Mouse (Mus musculus) inflammation-experienced regulatory T-cells, adult 6 months (primary cell): ENCODE measurements around the gene Gprin1. TPM values are rescaled to one million over a fixed set of nuclear protein-coding genes. Genes with fewer than 3 reads are reported as not detected.

Source experiments
- ATAC-seq: one replicate; pipeline ENCODE4 v1.8.0; 2017
- polyA plus RNA-seq, 3 experiments: library from polyadenylated mRNA; unstranded; fragments of 100-300 nt; shearing (Covaris generic); gene quantifications; one replicate each; pipeline ENCODE4 v1.2.1; 2017

Gene Gprin1
- polyA plus RNA-seq, 3 experiments from 2014 or later: not detected

GRCm38 (mm10) chr13:54759496-54759895, 9.8 kb upstream of the Gprin1 start:
- no peak for ATAC-seq

GRCm38 (mm10) chr13:54758756-54759470, 9.2 kb upstream of the Gprin1 start:
- ATAC-seq: no peak

DNA sequence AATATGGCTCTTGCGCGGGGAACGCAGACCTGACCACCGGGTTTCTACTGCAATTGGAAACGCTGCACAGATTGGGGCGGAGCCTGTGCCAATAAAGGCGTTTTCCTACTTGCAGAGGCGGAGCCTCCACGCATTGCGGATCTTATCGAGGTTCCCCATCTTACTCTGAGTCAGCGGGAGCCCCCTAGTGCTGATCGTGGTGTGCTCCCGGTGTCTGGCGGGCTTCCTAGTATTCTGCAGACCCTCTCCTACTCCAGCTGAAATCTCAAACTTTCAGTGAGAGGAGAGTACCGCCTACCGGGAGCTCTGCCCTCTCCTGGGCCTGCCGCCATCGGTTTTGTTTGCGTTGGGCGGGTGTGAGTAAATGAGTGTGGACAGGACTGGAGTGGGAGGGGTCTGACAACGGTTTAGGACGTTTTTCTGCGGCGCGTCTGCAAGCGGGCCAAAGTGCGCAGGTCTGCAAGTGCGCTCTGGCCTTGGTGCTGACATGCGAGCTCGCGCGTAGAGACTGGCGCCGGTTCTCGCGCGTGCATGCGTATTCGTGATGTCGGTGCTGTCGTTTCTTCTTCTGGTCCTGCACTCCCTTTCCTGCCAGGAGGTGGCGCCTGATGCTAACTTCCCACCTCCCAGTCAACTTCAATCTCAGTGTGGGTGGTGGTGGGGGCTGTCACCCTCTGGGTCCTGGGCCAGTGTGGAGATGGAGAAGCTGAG, 8.5 kb upstream of the Gprin1 start:
- ATAC-seq: peak; percentile 65

DNA sequence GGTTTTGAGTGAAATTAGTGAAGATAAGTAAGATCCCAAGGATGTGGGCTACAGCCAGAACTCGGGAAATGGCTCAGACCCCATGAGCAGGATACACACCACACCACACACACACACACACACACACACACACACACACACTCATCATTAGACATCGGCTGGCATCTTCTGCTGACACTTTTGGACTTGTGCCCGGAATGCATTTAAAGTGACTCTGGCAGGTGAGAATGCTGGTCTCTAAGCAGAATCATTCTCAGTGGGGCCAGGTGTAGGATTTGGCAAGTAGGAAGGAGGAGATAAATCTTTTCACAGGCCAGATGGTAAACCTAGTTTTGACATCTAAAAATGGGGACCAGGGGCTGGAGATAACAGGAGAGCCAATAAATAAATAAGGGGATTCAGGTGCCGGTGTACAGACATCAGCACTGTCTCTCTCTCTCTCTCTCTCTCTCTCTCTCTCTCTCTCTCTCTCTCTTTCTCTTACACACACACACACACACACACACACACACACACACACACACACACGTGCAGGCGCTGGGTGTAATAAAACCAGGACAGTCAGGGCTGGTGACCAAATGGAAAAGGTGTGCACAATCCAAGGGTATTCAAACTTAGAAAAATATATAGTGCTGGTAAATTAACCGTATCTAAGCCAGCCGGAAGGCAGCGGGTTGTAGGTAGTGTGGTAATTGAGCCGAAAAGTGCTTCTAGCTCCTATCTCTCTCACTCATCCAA, 7.6 kb upstream of the Gprin1 start:
- ATAC-seq: no peak

- no peak for ATAC-seq
Observed at GRCm38 (mm10) chr13:54756156-54756712, 6.6 kb upstream of the Gprin1 start.

DNA sequence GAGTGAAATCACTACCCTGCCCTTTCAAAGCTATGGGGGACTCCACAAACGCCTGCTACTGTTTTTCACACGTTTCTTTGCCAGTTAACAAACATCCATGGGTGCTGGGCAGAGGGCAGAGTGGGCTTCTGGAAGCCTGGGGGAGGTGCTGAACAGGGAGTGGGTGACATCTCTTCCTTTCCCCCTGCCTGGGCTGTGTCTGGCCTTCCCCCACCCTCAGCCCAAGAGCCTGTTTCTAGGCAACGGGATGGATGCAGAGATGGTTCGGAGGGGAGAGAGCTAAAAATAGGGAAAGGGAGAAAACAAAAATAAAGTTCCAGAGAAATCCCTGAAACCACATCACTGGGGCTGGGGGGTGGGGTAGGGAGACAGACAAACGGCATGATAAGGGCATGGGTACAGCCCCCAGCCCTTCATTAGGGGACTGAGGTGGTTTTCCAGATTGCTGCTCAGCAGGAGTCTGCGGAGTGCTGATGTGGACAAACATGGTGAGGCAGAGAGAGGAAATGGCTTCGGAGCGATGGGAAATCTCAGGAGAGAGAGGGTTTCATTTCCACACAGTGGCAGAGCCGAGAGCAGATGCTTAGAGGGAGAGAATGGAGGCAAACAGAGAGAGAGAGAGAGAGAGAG, 5.6 kb upstream of the Gprin1 start:
- no peak for ATAC-seq

DNA sequence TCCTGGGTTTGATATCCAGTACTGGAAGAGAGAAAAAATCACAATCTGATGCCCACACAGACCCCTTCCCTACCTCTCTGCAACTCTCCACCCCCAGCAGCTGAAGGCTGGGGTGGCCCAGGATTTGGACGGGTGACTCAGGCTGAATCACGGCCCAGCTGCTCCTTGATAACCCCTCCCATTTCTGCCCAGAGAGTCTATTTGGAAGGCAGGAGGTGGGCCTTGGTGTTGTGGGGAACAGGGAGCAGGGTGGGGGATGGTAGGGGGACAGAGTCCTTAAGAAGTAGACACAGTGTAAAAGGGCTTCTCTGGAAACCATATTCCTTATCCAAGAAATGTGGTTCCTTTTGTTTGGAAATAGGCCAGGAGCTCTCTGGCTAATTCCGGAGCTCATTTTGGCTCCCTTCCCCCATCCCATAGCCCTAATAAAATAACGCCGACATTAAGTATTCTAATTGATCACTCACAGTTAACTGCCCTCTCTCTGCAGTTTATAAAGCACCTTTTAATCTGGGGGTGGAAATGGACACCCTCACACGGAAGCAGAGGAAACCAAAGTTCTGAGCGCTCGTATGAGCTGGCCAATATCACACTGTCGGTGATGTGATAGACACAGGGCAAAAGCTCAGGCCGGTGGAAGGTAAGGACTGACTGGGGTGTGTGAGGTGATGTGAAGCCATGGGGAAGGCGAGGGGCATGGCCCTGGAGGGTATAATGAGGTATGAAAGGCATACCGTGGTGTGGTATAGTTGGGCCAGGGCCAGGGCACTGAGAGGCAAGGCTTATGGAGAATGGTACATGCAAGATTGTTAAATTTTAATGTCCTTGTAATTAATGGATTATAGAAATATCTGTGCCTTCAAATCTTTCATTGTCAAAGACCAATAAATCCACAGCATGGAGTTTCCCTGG, 4.8 kb upstream of the Gprin1 start:
- no peak for ATAC-seq

- ATAC-seq: no peak
Observed at GRCm38 (mm10) chr13:54753733-54754132, 4.1 kb upstream of the Gprin1 start.

DNA sequence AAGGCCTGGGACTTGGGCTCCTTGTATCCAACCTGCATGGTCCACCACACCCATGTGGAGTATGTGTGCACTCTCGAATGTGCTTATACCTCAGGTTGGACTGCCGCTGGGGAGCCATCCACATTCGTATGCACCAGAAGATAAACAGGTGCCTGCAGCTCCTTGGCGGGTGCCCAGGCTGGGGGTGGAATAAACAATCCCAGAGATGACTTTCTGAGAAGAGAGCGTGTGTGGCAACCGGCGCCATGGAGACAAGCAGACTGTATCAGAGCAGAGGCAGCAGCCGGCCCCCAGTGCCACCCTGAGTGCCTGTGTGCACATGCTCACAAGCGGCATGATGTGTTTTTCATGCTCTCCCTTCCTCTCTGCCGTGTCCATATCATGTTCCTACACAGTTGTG, 3.0 kb upstream of the Gprin1 start:
- no peak for ATAC-seq

DNA sequence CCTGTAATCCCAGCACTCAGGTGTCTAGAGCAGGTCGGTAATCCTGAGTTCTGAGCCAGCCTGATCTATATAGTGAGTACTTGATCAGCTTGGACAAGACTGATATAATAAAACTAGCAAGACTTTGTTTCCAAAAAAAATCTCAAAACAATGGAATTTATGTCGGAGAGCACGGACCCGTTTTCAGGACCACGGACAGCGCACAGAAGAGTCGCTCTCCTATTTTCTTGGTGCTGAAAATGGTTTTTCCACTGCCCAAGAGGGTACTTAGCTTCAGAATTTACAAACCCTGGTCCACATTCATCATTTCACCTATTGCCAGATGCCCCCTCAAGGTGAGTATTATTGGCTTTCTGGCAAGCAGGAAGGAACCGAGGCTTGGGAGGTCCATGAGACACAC, 1.0 kb upstream of the Gprin1 start:
- ATAC-seq: no peak

GRCm38 (mm10) chr13:54749061-54749863, 412 bp downstream of the Gprin1 start:
- ATAC-seq: no peak

DNA sequence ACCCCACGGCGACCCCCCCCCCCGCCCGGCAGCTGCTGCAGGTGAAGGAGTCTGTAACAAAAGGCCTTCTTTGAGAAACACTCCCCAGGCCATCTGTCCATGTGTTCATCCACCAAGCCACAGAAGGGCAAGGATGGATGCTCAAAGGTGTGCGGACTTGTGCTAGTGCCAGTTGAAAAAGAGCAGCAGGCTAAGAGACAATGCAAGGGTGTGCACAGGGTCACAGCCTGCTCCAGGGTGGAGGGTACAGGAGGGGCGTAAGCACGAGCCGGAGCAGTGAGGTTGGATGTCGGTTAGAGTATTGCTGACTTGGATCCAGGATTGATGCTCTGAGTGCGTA, 983 bp downstream of the Gprin1 start:
- ATAC-seq: no peak

- no peak for ATAC-seq
Observed at GRCm38 (mm10) chr13:54748190-54748589, 1.5 kb downstream of the Gprin1 start.

- ATAC-seq: no peak
Observed at GRCm38 (mm10) chr13:54746896-54747295, 2.8 kb downstream of the Gprin1 start.

DNA sequence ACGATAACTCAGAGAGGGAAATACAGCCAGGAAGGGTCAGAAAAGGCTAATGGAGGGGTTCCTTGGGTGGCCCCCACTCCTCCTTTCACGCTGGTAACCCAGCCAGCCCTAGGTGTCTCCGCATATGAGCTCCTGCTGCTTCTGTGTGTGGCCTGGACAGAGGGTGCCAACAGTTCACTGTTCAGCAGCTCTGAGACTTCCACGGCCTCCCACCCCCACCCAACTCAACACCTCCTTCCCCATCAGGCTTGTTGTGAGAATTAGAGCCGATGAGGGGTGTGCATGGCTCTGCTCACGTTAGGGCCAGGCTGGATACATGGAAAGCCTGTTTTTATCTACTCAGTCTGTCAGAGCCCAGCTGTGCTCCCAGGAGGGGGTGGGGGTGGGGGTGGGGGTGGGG, 3.6 kb downstream of the Gprin1 start:
- no peak for ATAC-seq

- ATAC-seq: no peak
Observed at GRCm38 (mm10) chr13:54738213-54738601, 11.5 kb downstream of the Gprin1 start.

DNA sequence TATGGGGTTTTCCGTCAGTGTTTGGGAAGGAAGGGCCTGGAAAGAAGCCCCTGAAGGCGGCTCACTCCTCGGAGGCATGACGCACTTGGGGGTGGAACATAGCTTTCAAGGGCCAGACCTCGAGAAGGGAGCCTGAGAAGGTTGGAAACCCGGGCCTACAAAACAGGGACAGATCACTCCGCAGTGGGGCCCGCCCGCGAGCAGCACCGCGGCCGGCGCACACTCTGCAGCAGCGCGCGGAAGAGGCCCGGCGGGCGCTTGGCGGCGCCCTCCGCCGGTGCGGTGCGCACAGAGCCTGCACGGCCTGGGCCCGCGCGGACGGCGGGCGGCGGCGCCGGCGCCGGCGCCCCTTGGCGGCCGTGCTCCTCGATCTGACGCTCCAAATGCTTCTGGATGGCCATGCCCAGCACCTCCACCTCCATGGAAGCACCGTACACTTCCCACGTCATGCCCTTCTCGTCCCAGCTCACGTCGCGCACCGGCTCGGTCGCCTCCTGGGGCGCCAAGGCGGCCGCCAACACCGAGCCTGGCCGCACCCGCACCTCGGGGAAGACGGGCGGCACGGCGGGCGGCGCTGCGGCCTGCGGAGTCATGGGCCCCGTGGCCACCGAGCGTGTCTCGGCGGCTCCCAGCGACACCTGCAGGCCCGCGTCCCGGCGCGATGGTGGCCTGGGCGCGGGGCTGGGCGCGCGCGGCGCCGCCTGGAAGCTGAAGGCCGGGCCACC, 12.0 kb downstream of the Gprin1 start:
- no peak for ATAC-seq

DNA sequence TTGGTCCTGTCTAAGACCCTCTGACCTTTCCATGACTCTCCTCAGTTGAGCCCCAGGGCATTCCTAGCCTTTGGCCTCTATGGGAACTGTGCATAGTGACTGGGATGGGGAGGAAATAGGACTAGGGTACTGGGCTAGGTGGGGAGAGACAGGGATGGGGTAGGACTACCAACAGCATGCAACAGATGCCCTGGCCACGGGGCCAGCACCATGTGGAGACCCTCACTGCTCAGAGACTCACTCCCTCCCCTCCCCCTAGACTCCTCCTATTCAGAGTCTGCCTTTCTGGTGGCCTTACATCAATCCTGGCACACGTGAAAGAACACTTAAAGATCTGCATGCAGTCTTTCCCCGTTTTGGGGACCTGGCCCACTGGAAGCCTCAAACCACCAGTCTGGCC, 12.7 kb downstream of the Gprin1 start:
- ATAC-seq: no peak

- ATAC-seq: no peak
Observed at GRCm38 (mm10) chr13:54726131-54726530, 23.5 kb downstream of the Gprin1 start.

GRCm38 (mm10) chr13:54723143-54723542, 26.5 kb downstream of the Gprin1 start:
- no peak for ATAC-seq
